Mouse (Mus musculus) testis, adult 10 weeks (tissue): ENCODE measurements around the gene 2700049A03Rik. TPM values are rescaled to one million over a fixed set of nuclear protein-coding genes. Genes with fewer than 3 reads are reported as not detected.

Experiments
- polyA plus RNA-seq: library from polyadenylated mRNA; stranded (reverse); fragments of 350-450 nt; fragmentation: Illumina TruSeq; extraction: RNeasy Lipid Tissue Mini Kit (QIAGEN cat#74804); gene quantifications from one replicate; pipeline ENCODE4 v1.2.3, GENCODE M21; 2014; ENCODE audit warnings: low read depth, low replicate concordance

The 2700049A03Rik gene
- polyA plus RNA-seq: 78.3 TPM

DNA sequence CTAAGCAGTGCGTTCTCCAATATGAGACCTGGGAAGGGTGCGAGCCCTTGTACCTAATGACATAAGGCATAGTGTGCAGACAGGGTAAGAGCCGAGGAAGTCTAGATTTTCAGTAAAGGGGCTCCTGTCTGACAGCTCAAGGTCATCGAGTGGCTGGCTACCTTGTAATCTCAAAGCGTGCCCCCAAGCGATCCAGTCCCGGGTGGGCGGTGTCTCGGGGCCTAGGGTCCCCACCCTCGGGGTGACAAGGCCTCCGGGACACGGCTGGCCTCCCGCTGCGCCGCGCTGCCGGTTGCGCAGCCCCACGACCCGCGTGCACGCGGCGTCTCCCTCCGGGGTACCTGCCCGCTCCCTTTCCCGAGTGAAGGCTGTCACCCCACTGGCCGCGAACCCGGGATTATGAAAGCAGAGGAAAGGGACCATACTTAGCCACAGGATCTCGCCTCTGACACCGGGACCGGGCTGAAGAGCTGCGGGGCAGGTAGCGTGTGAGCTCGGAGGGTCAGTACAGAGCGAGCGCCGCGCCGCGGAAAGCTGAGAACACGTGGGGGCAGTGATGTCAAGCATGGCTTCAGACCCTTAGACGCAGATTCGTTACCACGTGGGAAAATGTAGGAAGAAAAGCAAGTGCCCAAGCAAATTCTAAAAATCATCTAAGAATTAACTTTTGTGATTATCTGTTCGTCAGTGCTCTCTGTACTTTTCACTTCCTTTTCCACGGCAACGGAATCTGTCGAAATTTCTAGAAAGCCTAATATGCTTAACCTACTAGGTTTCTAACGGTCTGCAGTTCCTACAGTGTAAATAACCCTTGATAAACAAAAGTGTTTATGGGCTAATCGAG is at the start of gene 2700049A03Rik, which contains the start of gene Timm9:
Gene 2700049A03Rik (plus strand): TSS at position 719 of the 844 bp plus-strand sequence.
Gene Timm9 (minus strand): TSS at position 555 of the 844 bp plus-strand sequence.

DNA sequence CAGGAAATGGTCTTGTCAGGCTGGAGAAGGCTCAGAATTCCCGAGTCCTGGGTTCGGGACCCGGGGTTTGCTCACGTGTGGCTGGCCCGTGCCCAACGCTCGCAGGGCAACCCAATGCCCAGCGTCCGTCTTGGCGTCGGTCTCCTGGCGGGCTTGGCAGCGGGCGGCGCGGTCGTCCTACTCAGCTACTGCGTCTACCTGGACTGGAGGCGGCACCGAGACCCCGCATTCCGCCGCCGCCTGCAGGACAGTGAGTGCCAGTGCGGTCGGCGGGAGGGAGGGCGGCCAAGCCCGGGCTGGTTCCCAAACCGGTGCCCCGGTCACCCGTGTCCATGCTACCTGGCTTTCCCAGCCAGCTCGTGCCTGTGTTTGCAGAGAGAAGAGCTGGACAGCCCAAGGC is 25.3 kb upstream of the 2700049A03Rik start, which contains the start of gene Tomm20l:
Gene Tomm20l (plus strand): TSS at position 98 of the 400 bp plus-strand sequence.

Other genes starting within 250 kb of the 2700049A03Rik start
- 1,280 TPM for gene Actr10, start 199.0 kb upstream of the 2700049A03Rik start, polyA plus RNA-seq
- gene Psma3, start 162.2 kb upstream of the 2700049A03Rik start, polyA plus RNA-seq: 483 TPM
- 21.7 TPM for gene Arid4a, start 120.9 kb upstream of the 2700049A03Rik start, polyA plus RNA-seq
- 74.8 TPM for gene Tomm20l, start 25.4 kb upstream of the 2700049A03Rik start, polyA plus RNA-seq
- gene Timm9, start 164 bp upstream of the 2700049A03Rik start, polyA plus RNA-seq: 34.3 TPM
- 6.1 TPM for gene Dact1, start 173.0 kb downstream of the 2700049A03Rik start, polyA plus RNA-seq